Mouse (Mus musculus) E14TG2a.4 (cell line): ENCODE results near the gene Sh2d4b.

Experiments used
- CTCF ChIP-seq: conservative IDR thresholded peaks from 2 replicates; pipeline ENCODE4 v1.5.1; 2014; ENCODE audit warnings: low read length
- NANOG ChIP-seq: IDR thresholded peaks from 2 replicates; pipeline ENCODE4 v1.6.1; 2014; ENCODE audit warnings: borderline replicate concordance, low read length, mixed read lengths

DNA sequence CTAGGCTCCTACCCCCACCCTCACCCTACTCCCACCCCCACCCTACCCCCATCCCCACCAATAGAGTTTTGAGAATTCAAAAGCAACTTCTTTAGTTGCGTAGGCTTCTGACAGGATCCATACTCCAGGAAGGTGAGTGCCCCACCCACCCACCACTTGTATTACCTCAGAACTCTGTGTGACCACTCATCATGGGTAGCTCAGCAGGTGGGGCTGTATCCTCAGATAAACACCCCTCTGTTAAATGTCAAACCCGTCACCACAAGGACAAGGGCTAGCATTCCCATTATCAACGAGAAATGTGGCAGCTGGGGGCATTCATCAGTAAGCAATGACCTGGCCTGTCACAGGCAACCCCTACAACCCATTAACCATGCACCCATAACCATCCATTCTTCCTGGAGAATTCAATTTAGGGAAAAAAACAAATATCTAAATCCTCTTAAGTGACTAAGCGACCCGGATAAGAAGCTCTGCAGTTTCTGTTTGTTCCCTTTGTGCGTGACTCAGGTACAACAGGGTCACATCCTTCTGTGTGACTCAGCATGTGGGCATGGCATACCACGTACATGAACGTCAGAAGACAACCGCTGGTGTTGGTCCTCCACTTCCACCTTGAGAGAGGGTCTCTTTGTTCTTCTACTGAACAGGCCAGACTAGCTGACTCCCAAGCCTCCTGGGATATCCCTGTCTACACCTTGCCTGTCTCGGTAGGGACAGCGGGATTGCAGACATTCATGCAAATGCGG is 9.4 kb upstream of the Sh2d4b start:
- TF ChIP-seq CTCF (no peak), NANOG (no peak)
